Mouse (Mus musculus) right cerebral cortex, postnatal 10 days (tissue): ENCODE measurements at regions not wholly inside any gene's neighbourhood (a gene's known extent, or its start where the extent isn't known, plus 50 kb on each side); places are given as distances from the start of the nearest gene placed in this dataset.

Experiments used
- DNase-seq, 2 experiments: peaks; one replicate each; pipeline ENCODE4 v3.0.0; 2021; ENCODE audit warnings: low spot score in 2 of 2

DNA sequence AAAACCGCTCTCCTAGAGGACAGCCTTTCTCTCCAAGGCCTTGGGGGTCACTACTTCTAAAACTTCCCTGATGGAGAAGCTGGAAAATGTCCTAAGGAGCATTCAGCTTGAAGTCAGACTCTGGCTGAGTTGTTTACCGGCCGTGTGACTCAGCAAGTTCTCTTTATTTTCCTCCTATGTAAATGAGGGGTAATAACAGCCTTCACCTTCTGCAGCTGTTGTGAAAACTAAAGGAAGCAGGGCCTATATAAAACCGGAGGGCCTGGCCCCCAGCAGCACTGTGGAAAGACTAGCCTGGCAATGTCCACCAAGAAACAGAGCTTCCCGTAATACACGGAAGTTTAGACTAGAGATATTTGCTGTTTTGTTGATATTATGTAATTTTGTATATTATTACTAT, 69.7 kb upstream of the Cited2 start:
- DNase-seq, result no peak

DNA sequence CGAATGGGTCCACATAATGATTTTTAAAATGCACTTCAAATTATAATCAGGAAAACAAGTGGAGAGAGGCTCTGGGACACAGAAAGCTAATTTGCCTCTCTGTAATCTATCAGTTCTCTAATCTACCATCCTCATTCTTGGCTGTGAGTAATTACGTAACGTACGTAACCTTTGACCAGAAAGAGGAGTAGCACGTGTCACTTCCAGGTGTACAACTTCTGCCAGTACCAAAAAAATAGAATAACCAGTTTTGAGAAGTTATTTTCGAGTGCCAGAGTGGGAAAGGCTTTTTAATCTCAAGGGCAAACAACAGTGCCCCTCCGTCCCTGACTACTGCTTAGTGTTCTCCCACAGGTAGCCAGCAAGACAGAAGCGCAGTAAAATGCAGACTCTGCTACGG, 69.2 kb upstream of the Cited2 start:
- no peak for DNase-seq

GRCm38 (mm10) chr10:17654308-17654858, 68.6 kb upstream of the Cited2 start:
- no peak for DNase-seq

GRCm38 (mm10) chr10:17655459-17656051, 67.5 kb upstream of the Cited2 start:
- DNase-seq, result no peak

DNA sequence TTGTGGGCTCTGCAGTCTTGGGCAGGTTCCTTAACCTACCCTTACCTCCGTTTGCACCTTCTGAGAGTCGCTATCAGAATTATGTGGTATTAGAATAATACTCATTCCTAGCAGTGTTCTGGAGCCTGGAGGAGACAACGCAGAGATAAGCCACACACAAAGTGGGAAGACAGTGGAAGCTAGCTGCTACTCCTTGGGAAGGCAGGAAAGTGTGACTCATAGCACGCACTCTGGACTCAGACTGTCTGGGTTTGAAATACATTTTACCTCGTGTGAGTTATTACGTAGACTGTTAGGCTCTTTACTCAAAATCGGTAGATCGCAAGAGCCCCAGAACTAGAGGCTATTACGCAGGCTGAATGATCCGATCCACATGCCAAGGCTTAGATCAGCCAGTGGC, 66.7 kb upstream of the Cited2 start:
- no peak for DNase-seq

DNA sequence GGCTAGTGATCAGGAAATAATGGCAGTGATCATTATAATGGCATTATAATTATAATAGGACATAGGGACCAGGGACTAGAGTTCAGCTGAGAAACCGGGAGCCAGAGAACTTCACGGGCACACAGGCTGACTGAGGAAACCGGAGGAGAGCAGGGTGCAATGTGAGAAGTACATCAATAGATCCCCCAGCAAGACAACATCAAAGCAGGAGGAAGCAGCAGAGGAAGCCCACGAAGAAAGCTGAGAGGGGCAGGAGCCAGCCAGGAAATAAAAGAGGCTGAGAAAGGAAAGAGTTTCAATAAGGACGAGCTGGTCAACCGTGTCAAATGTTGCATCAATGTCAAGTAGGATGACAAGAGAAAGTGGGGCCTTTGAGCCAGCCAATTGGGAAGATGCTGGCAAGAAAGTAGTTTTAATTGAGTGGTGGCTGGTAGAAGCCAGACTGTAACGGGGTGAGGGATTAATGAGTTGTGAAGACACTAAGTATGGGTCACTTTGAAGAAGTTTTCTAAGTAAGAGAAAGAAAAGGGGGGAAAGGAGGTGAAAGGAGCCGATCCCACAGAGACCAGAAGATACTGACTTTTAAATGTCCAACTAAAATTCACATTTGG, 66.0 kb upstream of the Cited2 start:
- DNase-seq, result no peak

GRCm38 (mm10) chr10:17659575-17659974, 63.4 kb upstream of the Cited2 start:
- no peak for DNase-seq

DNA sequence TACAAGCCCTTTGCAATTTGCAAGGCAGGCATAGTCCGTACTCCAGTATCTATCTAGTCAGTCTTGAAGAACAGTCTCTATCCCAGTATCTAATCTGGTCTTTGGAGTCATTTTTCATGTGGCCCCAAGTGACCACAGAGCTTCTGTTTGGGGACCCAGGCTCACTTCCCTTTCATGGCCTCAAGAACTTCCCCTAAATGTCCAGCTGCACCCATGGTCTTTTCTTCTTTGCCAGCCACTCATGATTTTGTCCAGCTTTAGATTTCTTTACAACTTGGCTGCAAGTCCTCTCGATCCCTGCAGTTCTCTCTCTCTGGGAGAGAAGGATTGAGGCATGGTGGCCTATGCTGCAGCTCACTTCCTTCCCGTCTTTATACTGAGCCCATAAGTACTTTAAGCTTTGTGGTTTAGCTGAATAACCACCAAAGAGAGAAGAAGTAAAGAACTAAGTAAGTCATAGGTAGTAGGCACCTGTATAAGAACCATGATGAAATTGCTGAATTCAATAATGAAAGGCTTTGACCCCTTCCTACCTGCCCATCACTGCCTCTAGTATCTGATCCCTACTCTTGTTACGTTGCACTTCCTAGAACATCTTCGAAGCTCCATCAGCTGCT, 62.1 kb upstream of the Cited2 start:
- no peak for DNase-seq

DNA sequence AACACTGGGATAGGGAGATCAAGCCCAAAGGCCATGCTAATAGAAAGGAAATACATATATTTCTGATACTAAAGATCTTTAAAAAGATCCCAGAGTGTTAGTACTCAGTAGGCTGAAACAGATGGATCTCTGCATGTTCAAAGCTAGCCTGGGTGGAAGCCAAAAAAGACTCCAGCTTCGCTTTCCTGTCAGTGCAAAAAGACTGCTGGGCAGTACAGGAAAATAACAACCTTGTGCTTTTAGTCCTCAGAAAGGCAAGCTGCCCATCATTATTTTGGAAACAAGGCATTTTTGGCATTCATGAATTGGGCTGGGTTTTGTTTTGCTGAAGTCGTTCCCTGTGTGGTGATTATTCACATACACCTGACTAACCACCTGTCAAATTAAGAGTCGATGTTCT, 56.9 kb upstream of the Cited2 start:
- no peak for DNase-seq

GRCm38 (mm10) chr10:17669401-17669800, 53.6 kb upstream of the Cited2 start:
- DNase-seq, result no peak
